Mouse (Mus musculus): Measurements from ENCODE around the gene Chmp1a. TPM values are rescaled to one million over a fixed set of nuclear protein-coding genes. Genes with fewer than 3 reads are reported as not detected.

Gene Chmp1a
- polyA plus RNA-seq, 1 experiment from 2014 or later: 175 TPM

- Histone ChIP-seq H3K27me3 (no peaks in the 10 kb centered on the region), H3K27ac (replicated peaks) (no peak overlapping the region), H3K4me3 (no peak overlapping the region), H3K4me1 (replicated peaks) (0 out of 2 replicates have a peak, but pooled peaks cover 4% of the 10 kb centered on the region), H3K9me3 (no peaks in the 10 kb centered on the region), H3K36me3 (no peaks in the 10 kb centered on the region), H3K4me2 (no peak overlapping the region), H3K9ac (no peak overlapping the region)
- no peak for ATAC-seq (ENCODE audit: low read depth)
- WGBS: 80% methylated on average over 7 of the region's 7 CpGs
Observed at GRCm38 (mm10) chr8:123188841-123189240, 23.7 kb downstream of the Chmp1a start.

- no peaks in the 10 kb centered on the region for H3K27me3 ChIP-seq
- no peak overlapping the region for H3K27ac ChIP-seq (replicated peaks)
- H3K4me3 ChIP-seq: no peak overlapping the region
- no peak for ATAC-seq (ENCODE audit: low read depth)
- 0 out of 2 replicates have a peak, but pooled peaks cover 4% of the 10 kb centered on the region for H3K4me1 ChIP-seq (replicated peaks)
- H3K36me3 ChIP-seq: no peaks in the 10 kb centered on the region
- no peak overlapping the region for H3K9ac ChIP-seq
- H3K9me3 ChIP-seq: no peaks in the 10 kb centered on the region
- 90% methylated on average over 2 of the region's 2 CpGs for WGBS
- no peak overlapping the region for H3K4me2 ChIP-seq
Observed at GRCm38 (mm10) chr8:123188006-123188405, 24.6 kb downstream of the Chmp1a start.

GRCm38 (mm10) chr8:123185566-123186409, 26.8 kb downstream of the Chmp1a start, which contains the start of gene Dpep1:
Dpep1 (plus strand) TSS chr8:123186242.
- Histone ChIP-seq H3K4me2 (no peak within 1 kb of the TSS), H3K4me3 (no peak within 1 kb of the TSS), H3K27ac (replicated peaks) (no peak within 1 kb of the TSS), H3K27me3 (no peaks in the 10 kb centered on the region), H3K36me3 (no peaks in the 10 kb centered on the region), H3K4me1 (replicated peaks) (0 out of 2 replicates have a peak, but pooled peaks cover 4% of the 10 kb centered on the region), H3K9ac (no peak within 1 kb of the TSS), H3K9me3 (no peaks in the 10 kb centered on the region)
- WGBS: 45% methylated on average over 19 of the region's 19 CpGs
- no peak for ATAC-seq (ENCODE audit: low read depth)

- no peak overlapping the region for H3K27ac ChIP-seq (replicated peaks)
- WGBS: 61% methylated on average over 3 of the region's 3 CpGs
- H3K9ac ChIP-seq: no peak overlapping the region
- H3K36me3 ChIP-seq: no peaks in the 10 kb centered on the region
- peaks cover 10% of the 10 kb centered on the region; the same call in 1 of the 2 replicates for H3K9me3 ChIP-seq
- H3K4me2 ChIP-seq: no peak overlapping the region
- H3K4me3 ChIP-seq: no peak overlapping the region
- ATAC-seq (ENCODE audit: low read depth): no peak
- H3K4me1 ChIP-seq (replicated peaks): no peaks in the 10 kb centered on the region
- no peaks in the 10 kb centered on the region for H3K27me3 ChIP-seq
Observed at GRCm38 (mm10) chr8:123181391-123181790, 31.2 kb downstream of the Chmp1a start.

- 34% methylated on average over 13 of the region's 13 CpGs for WGBS
- Histone ChIP-seq H3K9ac (0 out of 2 replicates have a peak within 1 kb of the TSS, but pooled peaks have one; percentile 22), H3K36me3 (no peaks in the 10 kb centered on the region), H3K27me3 (no peaks in the 10 kb centered on the region), H3K9me3 (no peaks in the 10 kb centered on the region), H3K4me2 (peak within 1 kb of the TSS; percentile 30; the same call in 1 of the 2 replicates), H3K27ac (replicated peaks) (no peak within 1 kb of the TSS), H3K4me1 (replicated peaks) (peaks cover 4% of the 10 kb centered on the region; the same call in 1 of the 2 replicates), H3K4me3 (no peak within 1 kb of the TSS)
- ATAC-seq (ENCODE audit: low read depth): no peak
Observed at GRCm38 (mm10) chr8:123157888-123158465, 54.6 kb downstream of the Chmp1a start, which contains the start of gene Sult5a1. Sult5a1 (minus strand) TSS chr8:123158315.

- H3K27me3 ChIP-seq: no peaks in the 10 kb centered on the region
Observed at GRCm38 (mm10) chr8:123156070-123156773, 56.3 kb downstream of the Chmp1a start.

GRCm38 (mm10) chr8:123155177-123155576, 57.4 kb downstream of the Chmp1a start:
- H3K4me1 ChIP-seq (replicated peaks): peaks cover 4% of the 10 kb centered on the region; the same call in 1 of the 2 replicates
- no peaks in the 10 kb centered on the region for H3K9me3 ChIP-seq
- H3K9ac ChIP-seq: no peak overlapping the region
- ATAC-seq (ENCODE audit: low read depth): no peak
- H3K36me3 ChIP-seq: no peaks in the 10 kb centered on the region
- H3K4me3 ChIP-seq: no peak overlapping the region
- no peak overlapping the region for H3K4me2 ChIP-seq
- 81% methylated on average over 5 of the region's 5 CpGs for WGBS
- H3K27me3 ChIP-seq: no peaks in the 10 kb centered on the region
- H3K27ac ChIP-seq (replicated peaks): no peak overlapping the region

More at GRCm38 (mm10) chr8:123156070-123156773, 56.3 kb downstream of the Chmp1a start:
- Histone ChIP-seq H3K27ac (replicated peaks) (no peak overlapping the region), H3K9me3 (no peaks in the 10 kb centered on the region), H3K4me1 (replicated peaks) (peaks cover 4% of the 10 kb centered on the region; the same call in 1 of the 2 replicates), H3K9ac (no peak overlapping the region), H3K36me3 (no peaks in the 10 kb centered on the region), H3K4me2 (no peak overlapping the region), H3K4me3 (no peak overlapping the region)
- no peak for ATAC-seq (ENCODE audit: low read depth)
- WGBS: 83% methylated on average over 9 of the region's 9 CpGs

Other genes starting within 250 kb of the Chmp1a start
- gene Ankrd11, start 170.5 kb downstream of the Chmp1a start, polyA plus RNA-seq (2015; fragmentation: Nextera tagmentation; extraction: Ambion mirVana): 43.2 and 58.2 TPM in 2 replicates
- 48.7 and 50.1 TPM in 2 replicates for gene Spg7, start 149.8 kb downstream of the Chmp1a start, polyA plus RNA-seq (2015; fragmentation: Nextera tagmentation; extraction: Ambion mirVana)
- gene Rpl13, start 110.4 kb downstream of the Chmp1a start, polyA plus RNA-seq (2015; fragmentation: Nextera tagmentation; extraction: Ambion mirVana): 629 and 772 TPM in 2 replicates
- 0.68 and 1.1 TPM in 2 replicates for gene Cpne7, start 95.4 kb downstream of the Chmp1a start, polyA plus RNA-seq (2015; fragmentation: Nextera tagmentation; extraction: Ambion mirVana)
- 1.2 and 2.4 TPM in 2 replicates for gene Sult5a1, start 54.4 kb downstream of the Chmp1a start, polyA plus RNA-seq (2015; fragmentation: Nextera tagmentation; extraction: Ambion mirVana)
- gene Dpep1, start 26.5 kb downstream of the Chmp1a start, polyA plus RNA-seq (2015; fragmentation: Nextera tagmentation; extraction: Ambion mirVana): 0.08 and 0.19 TPM in 2 replicates
- gene Spata33, start 69 bp upstream of the Chmp1a start, polyA plus RNA-seq (2015; fragmentation: Nextera tagmentation; extraction: Ambion mirVana): 7.6 and 7.7 TPM in 2 replicates
- gene Cdk10, start 12.1 kb upstream of the Chmp1a start, polyA plus RNA-seq (2015; fragmentation: Nextera tagmentation; extraction: Ambion mirVana): 37.2 and 42.4 TPM in 2 replicates
- 4.4 and 4.8 TPM in 2 replicates for gene Spata2l, start 23.5 kb upstream of the Chmp1a start, polyA plus RNA-seq (2015; fragmentation: Nextera tagmentation; extraction: Ambion mirVana)
- gene Zfp276, start 41.4 kb upstream of the Chmp1a start, polyA plus RNA-seq (2015; fragmentation: Nextera tagmentation; extraction: Ambion mirVana): 22.1 and 24.1 TPM in 2 replicates
- gene Vps9d1, start 41.6 kb upstream of the Chmp1a start, polyA plus RNA-seq (2015; fragmentation: Nextera tagmentation; extraction: Ambion mirVana): 49.2 and 50.0 TPM in 2 replicates
- 9.3 and 11.0 TPM in 2 replicates for gene Fanca, start 105.8 kb upstream of the Chmp1a start, polyA plus RNA-seq (2015; fragmentation: Nextera tagmentation; extraction: Ambion mirVana)
- 35.9 and 40.2 TPM in 2 replicates for gene Spire2, start 120.0 kb upstream of the Chmp1a start, polyA plus RNA-seq (2015; fragmentation: Nextera tagmentation; extraction: Ambion mirVana)
- gene Tcf25, start 161.0 kb upstream of the Chmp1a start, polyA plus RNA-seq (2015; fragmentation: Nextera tagmentation; extraction: Ambion mirVana): 317 and 328 TPM in 2 replicates
- gene Mc1r, start 194.3 kb upstream of the Chmp1a start, polyA plus RNA-seq (2015; fragmentation: Nextera tagmentation; extraction: Ambion mirVana): 0.21 and 0.22 TPM in 2 replicates
- gene Tubb3, start 198.7 kb upstream of the Chmp1a start, polyA plus RNA-seq (2015; fragmentation: Nextera tagmentation; extraction: Ambion mirVana): 1,543 and 1,658 TPM in 2 replicates
- 43.3 and 44.5 TPM in 2 replicates for gene Def8, start 210.8 kb upstream of the Chmp1a start, polyA plus RNA-seq (2015; fragmentation: Nextera tagmentation; extraction: Ambion mirVana)

Measured in neural tube, embryonic 13.5 days (tissue).